Mouse (Mus musculus): ENCODE data around the gene Dock4. TPM values are rescaled to one million over a fixed set of nuclear protein-coding genes. Genes with fewer than 3 reads are reported as not detected.

Gene Dock4
- polyA plus RNA-seq, 2 experiments: 7.7 to 12.2 TPM

DNA sequence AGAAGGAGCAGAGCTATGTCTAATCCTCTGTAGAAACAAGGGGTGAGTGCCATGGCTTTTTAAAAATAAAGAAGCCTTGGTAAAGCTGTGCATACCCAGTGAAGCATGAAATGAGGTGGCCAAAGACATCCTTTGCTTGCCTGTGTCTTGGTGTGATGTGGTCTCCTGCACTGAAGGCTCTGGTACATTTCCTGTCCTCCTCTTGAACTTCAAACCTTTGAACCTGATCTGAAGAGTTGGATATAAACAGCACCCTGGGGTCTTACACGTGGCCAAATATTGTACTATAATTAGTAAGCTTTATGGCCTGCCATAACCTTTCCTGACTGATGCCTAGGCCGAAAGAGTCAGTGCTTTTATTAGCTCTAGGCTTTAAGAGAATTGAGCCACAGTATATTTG, 134.6 kb downstream of the Dock4 start:
- H3K9ac ChIP-seq (ENCODE audit: low read depth, low read length, severe bottlenecking): no peak overlapping the region
- peaks cover 13% of the 10 kb centered on the region for H3K4me1 ChIP-seq (ENCODE audit: control insufficient read depth, insufficient read depth, low read length)
- DNase-seq (ENCODE audit: low spot score) (peak; percentile 19), ATAC-seq (ENCODE audit: low FRiP score, low read depth) (no peak)
- H3K4me2 ChIP-seq (replicated peaks; ENCODE audit: low read depth, low read length, severe bottlenecking): no peak overlapping the region
- H3K9me3 ChIP-seq (ENCODE audit: control insufficient read depth, low read length): no peaks in the 10 kb centered on the region
- H3K4me3 ChIP-seq (replicated peaks; ENCODE audit: low read length): no peak overlapping the region
- no peak for TF ChIP-seq POLR2A (IDR thresholded peaks at IDR 0.05; ENCODE audit: borderline replicate concordance, extremely low read depth, insufficient read depth, insufficient read length)
- no peak overlapping the region for H3K27ac ChIP-seq (replicated peaks; ENCODE audit: low read depth, low read length)
- H3K36me3 ChIP-seq (ENCODE audit: control insufficient read depth, insufficient read depth, low read length): no peaks in the 10 kb centered on the region
- no peaks in the 10 kb centered on the region for H3K27me3 ChIP-seq (ENCODE audit: control insufficient read depth, insufficient read depth, low read length)
- 11% methylated on average over 2 of the region's 2 CpGs for WGBS

DNA sequence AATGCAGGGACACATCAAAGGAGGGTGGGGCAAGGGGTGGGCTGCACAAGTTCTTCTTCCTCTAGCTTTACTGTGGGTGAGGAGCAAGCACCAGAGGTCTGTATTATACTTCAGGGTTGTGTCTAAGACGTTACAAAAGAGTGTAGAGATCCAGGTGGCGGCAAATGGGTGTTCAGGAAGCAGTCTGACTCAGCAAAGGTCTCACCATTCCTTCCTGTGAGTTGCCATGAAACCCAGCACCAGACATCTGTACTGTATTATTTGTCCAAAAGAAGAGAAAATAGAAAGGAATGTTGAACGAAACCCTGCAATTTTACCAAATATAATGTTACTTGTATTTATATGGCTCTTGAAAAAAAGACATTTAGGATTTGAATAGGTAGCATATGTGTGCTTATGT, 135.3 kb downstream of the Dock4 start:
- Histone ChIP-seq H3K9ac (ENCODE audit: low read depth, low read length, severe bottlenecking) (no peak overlapping the region), H3K4me1 (ENCODE audit: control insufficient read depth, insufficient read depth, low read length) (peaks cover 13% of the 10 kb centered on the region), H3K4me2 (replicated peaks; ENCODE audit: low read depth, low read length, severe bottlenecking) (no peak overlapping the region), H3K9me3 (ENCODE audit: control insufficient read depth, low read length) (no peaks in the 10 kb centered on the region), H3K36me3 (ENCODE audit: control insufficient read depth, insufficient read depth, low read length) (no peaks in the 10 kb centered on the region), H3K4me3 (replicated peaks; ENCODE audit: low read length) (no peak overlapping the region), H3K27ac (replicated peaks; ENCODE audit: low read depth, low read length) (no peak overlapping the region), H3K27me3 (ENCODE audit: control insufficient read depth, insufficient read depth, low read length) (no peaks in the 10 kb centered on the region)
- DNase-seq (ENCODE audit: low spot score): no peak
- ATAC-seq (ENCODE audit: low FRiP score, low read depth): 0 out of 2 replicates have a peak, but pooled peaks have one; percentile 37
- WGBS: 26% methylated on average over 3 of the region's 3 CpGs
- no peak for TF ChIP-seq POLR2A (IDR thresholded peaks at IDR 0.05; ENCODE audit: borderline replicate concordance, extremely low read depth, insufficient read depth, insufficient read length)

DNA sequence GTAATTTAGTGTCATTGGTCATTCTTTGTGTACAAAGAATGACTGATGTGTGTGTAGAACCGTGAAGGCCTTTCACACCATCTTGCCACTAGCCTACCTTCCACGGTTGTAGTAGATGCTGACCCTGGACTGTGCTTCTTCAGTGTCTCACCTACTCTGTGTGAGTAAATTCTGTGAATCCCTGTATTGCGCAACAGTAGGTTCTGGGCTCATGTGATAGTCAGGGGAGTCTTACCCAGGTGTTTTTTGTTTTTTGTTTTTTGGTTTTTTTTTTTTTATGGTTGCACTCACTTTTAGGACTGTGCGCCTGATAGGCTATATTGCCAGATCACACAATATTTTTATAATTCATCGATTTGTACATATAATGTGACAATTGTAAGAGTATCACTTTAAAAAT, 136.3 kb downstream of the Dock4 start:
- WGBS: 87% methylated on average over 5 of the region's 5 CpGs
- H3K36me3 ChIP-seq (ENCODE audit: control insufficient read depth, insufficient read depth, low read length): no peaks in the 10 kb centered on the region
- H3K9me3 ChIP-seq (ENCODE audit: control insufficient read depth, low read length): no peaks in the 10 kb centered on the region
- H3K9ac ChIP-seq (ENCODE audit: low read depth, low read length, severe bottlenecking): no peak overlapping the region
- DNase-seq (ENCODE audit: low spot score) (no peak), ATAC-seq (ENCODE audit: low FRiP score, low read depth) (no peak)
- no peaks in the 10 kb centered on the region for H3K27me3 ChIP-seq (ENCODE audit: control insufficient read depth, insufficient read depth, low read length)
- no peak overlapping the region for H3K27ac ChIP-seq (replicated peaks; ENCODE audit: low read depth, low read length)
- H3K4me1 ChIP-seq (ENCODE audit: control insufficient read depth, insufficient read depth, low read length): peaks cover 13% of the 10 kb centered on the region
- no peak for TF ChIP-seq POLR2A (IDR thresholded peaks at IDR 0.05; ENCODE audit: borderline replicate concordance, extremely low read depth, insufficient read depth, insufficient read length)
- no peak overlapping the region for H3K4me2 ChIP-seq (replicated peaks; ENCODE audit: low read depth, low read length, severe bottlenecking)
- H3K4me3 ChIP-seq (replicated peaks; ENCODE audit: low read length): no peak overlapping the region

DNA sequence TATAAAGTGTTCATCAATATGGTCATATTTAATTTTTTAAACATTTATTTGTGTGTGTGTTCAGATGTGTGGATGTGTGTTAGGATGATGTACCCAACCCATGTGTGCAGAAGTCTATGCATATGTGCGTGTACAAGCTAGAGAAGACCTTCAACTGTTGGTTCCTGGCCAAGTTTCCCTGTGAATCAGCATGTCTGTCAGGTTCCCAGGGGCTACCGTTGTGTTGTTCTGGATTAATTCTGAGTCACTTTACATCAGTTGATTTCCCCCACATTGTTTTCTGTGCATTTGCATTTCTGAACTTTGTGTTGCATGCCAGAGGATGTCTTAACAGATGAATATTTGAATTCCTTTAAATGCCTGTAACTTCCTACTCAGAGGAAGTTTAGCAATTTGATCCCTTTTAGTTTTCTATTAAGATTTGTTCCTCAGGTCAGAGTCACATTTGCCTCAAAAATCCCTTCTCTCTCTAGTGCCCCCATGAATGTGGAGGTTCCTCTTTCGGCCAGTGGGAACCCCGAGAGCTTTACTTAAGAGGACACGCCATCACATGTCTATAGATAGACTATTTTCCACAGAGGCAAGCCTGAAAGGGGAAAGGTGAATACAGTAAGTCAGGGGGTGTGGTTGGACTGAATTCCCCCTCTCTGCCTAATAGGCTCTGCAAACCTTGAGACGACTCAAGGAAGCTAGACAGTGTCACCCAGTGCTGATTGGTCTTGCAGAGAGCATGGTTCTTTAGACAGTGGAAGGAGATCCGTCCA, 139.0 kb downstream of the Dock4 start:
- no peaks in the 10 kb centered on the region for H3K9me3 ChIP-seq (ENCODE audit: control insufficient read depth, low read length)
- H3K27me3 ChIP-seq (ENCODE audit: control insufficient read depth, insufficient read depth, low read length): no peaks in the 10 kb centered on the region
- no peak overlapping the region for H3K4me2 ChIP-seq (replicated peaks; ENCODE audit: low read depth, low read length, severe bottlenecking)
- H3K27ac ChIP-seq (replicated peaks; ENCODE audit: low read depth, low read length): no peak overlapping the region
- H3K4me3 ChIP-seq (replicated peaks; ENCODE audit: low read length): no peak overlapping the region
- DNase-seq (ENCODE audit: low spot score): no peak
- no peak for TF ChIP-seq POLR2A (IDR thresholded peaks at IDR 0.05; ENCODE audit: borderline replicate concordance, extremely low read depth, insufficient read depth, insufficient read length)
- WGBS: 81% methylated on average over 7 of the region's 7 CpGs
- peak; percentile 30; the same call in 1 of the 2 replicates for ATAC-seq (ENCODE audit: low FRiP score, low read depth)
- no peak overlapping the region for H3K9ac ChIP-seq (ENCODE audit: low read depth, low read length, severe bottlenecking)
- H3K36me3 ChIP-seq (ENCODE audit: control insufficient read depth, insufficient read depth, low read length): no peaks in the 10 kb centered on the region
- peaks cover 11% of the 10 kb centered on the region for H3K4me1 ChIP-seq (ENCODE audit: control insufficient read depth, insufficient read depth, low read length)

DNA sequence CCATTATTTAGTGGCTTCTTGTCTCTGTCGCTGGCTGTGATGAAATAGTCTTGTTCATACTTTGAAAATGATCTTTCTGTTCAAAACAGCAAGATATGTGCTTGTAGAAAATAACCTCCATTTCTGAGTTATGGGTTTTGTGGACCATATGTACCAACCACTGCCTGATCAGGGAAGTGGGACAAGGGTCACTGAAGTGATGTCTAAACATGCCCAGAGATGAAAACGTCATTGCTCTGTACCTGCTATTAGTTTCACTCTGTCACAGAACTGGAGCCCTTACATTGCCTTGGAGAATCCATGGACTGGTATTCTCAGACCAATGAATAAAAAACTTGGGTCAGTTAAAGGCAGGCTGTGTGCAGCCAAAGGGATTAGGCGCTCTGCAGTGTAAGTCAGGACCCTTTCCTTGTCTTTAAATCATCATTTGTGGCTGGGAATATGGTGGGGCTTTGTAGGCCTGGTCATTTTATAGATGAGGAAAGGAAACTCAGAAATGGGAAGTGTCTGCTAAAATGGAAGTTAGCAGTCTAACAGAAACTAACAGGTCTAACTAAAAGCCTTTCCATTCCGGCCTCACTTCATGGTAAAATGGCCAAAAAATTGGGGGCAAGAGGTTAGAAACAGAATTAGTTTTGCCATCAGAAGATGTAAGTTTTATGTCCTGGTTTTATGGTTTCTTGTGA, 139.8 kb downstream of the Dock4 start:
- DNase-seq (ENCODE audit: low spot score) (no peak), ATAC-seq (ENCODE audit: low FRiP score, low read depth) (no peak)
- no peaks in the 10 kb centered on the region for H3K27me3 ChIP-seq (ENCODE audit: control insufficient read depth, insufficient read depth, low read length)
- no peak overlapping the region for H3K27ac ChIP-seq (replicated peaks; ENCODE audit: low read depth, low read length)
- H3K4me3 ChIP-seq (replicated peaks; ENCODE audit: low read length): no peak overlapping the region
- H3K36me3 ChIP-seq (ENCODE audit: control insufficient read depth, insufficient read depth, low read length): no peaks in the 10 kb centered on the region
- WGBS: 83% methylated on average over 4 of the region's 4 CpGs
- no peak overlapping the region for H3K4me2 ChIP-seq (replicated peaks; ENCODE audit: low read depth, low read length, severe bottlenecking)
- no peak for TF ChIP-seq POLR2A (IDR thresholded peaks at IDR 0.05; ENCODE audit: borderline replicate concordance, extremely low read depth, insufficient read depth, insufficient read length)
- H3K4me1 ChIP-seq (ENCODE audit: control insufficient read depth, insufficient read depth, low read length): peaks cover 3% of the 10 kb centered on the region; the same call in 1 of the 2 replicates
- no peaks in the 10 kb centered on the region for H3K9me3 ChIP-seq (ENCODE audit: control insufficient read depth, low read length)
- H3K9ac ChIP-seq (ENCODE audit: low read depth, low read length, severe bottlenecking): no peak overlapping the region

All from limb, embryonic 14.5 days (tissue).